Mouse (Mus musculus): ENCODE results near the gene Znhit1. TPM values are rescaled to one million over a fixed set of nuclear protein-coding genes. Genes with fewer than 3 reads are reported as not detected.

Gene Znhit1
- polyA plus RNA-seq, 1 experiment from 2014 or later = 132 TPM

DNA sequence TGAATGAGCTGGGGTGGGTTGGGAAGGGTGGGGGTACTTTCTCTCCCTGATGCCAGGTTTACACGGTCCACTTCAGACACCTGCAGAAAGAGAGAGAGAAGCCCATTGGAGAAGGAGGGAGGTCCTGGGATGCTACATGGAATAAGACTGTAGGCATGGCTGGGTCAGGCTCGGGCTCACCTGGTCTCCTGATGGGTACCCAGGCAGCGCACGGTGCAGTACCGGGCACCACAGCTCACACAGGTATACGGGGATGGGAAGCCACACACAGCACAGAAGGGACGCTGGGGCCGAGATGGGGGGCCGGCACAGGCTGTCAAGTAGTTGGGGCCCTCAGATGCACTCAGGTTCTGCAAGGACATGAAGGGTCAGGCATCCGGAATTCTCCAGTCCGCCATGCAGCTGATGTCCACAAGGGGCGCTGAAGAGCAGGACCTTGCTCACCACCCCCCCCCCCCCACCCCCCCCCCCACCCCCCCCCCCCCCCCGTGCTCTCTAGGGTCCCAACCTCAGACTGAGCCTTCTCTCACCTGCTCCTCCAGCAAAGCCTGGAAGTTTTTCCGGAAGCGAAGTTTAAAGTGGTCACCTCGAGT lies 5.4 kb downstream of the Znhit1 start:
- Histone ChIP-seq H3K4me2 (no peak overlapping the region), H3K36me3 (replicated peaks) (peaks cover 4% of the 10 kb centered on the region; the same call in 1 of the 2 replicates), H3K4me3 (no peak overlapping the region), H3K4me1 (peaks cover 8% of the 10 kb centered on the region), H3K27me3 (replicated peaks) (no peaks in the 10 kb centered on the region), H3K27ac (no peak overlapping the region), H3K9ac (no peak overlapping the region), H3K9me3 (no peaks in the 10 kb centered on the region)
- ATAC-seq (replicated peaks) = no peak
- 55% methylated on average over 15 of the region's 16 CpGs for WGBS

DNA sequence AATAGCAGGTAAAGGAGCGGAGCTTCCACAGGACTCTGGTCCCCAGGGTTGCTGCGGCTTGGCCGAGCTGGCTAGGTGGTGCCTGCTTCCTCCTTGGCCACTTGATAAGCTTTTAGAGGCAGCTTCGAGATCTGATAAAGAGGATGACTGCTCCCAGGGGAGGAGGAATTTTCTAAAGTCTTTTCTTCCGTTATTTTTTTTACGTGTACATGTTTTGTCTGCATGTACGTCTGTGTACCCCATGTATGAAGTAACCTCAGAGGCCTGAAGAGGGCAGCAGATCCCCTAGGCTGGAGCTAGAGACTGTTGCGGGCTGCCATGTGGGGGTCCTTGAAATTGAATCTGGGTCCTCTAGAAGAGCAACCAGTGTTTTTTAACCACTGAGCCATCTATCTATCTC lies 6.8 kb downstream of the Znhit1 start:
- H3K4me1 ChIP-seq = peaks cover 4% of the 10 kb centered on the region
- H3K36me3 ChIP-seq (replicated peaks) = peaks cover 4% of the 10 kb centered on the region; the same call in 1 of the 2 replicates
- 90% methylated on average over 8 of the region's 8 CpGs for WGBS
- no peak overlapping the region for H3K9ac ChIP-seq
- no peak overlapping the region for H3K4me2 ChIP-seq
- no peaks in the 10 kb centered on the region for H3K27me3 ChIP-seq (replicated peaks)
- H3K27ac ChIP-seq = no peak overlapping the region
- no peak overlapping the region for H3K4me3 ChIP-seq
- ATAC-seq (replicated peaks) = no peak
- H3K9me3 ChIP-seq = no peaks in the 10 kb centered on the region

DNA sequence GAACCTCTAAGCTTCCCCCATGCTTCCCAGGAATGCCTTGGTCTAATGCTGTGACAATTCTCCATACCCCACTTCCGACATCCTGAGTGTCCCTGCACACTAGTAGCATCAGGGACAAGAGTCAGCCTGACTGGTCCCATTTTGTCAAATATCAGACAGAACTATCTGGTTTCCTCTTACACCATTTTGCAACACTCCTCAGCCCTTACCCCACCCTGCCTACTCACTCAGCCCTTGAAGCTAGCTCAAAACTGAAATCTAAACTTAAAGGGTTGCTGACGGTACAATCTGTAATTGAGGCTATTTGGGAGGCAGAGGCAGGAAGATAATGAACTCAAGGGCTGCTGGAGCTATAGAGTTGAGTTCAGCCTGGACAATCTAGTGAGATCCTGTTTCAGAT lies 8.1 kb downstream of the Znhit1 start:
- H3K4me3 ChIP-seq = no peak overlapping the region
- H3K4me2 ChIP-seq = no peak overlapping the region
- no peaks in the 10 kb centered on the region for H3K4me1 ChIP-seq
- H3K9ac ChIP-seq = no peak overlapping the region
- peaks cover 4% of the 10 kb centered on the region; the same call in 1 of the 2 replicates for H3K36me3 ChIP-seq (replicated peaks)
- 91% methylated on average over 2 of the region's 2 CpGs for WGBS
- H3K27ac ChIP-seq = no peak overlapping the region
- ATAC-seq (replicated peaks) = no peak
- H3K27me3 ChIP-seq (replicated peaks) = no peaks in the 10 kb centered on the region
- no peaks in the 10 kb centered on the region for H3K9me3 ChIP-seq

DNA sequence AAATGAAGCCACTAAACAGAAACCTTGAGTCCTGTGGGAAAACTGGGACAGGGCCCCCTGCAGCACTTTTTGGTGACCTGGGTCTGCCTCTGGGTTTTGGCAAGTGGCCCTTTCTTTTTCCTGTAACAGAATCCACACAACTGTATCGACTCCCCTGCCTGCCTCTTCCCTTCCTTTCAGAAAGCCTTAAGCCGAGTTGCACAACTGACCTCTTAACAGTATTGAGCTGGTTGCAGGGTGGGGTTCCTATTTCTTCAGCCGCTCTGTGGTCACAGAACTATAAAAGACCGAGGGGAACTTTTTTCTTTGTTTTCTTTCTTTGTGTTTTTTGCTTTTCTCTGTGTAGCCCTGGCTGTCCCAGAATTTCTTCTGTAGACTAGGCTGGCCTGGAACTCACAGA lies 10.1 kb downstream of the Znhit1 start:
- H3K9me3 ChIP-seq = no peaks in the 10 kb centered on the region
- no peaks in the 10 kb centered on the region for H3K4me1 ChIP-seq
- H3K27ac ChIP-seq = no peak overlapping the region
- no peaks in the 10 kb centered on the region for H3K27me3 ChIP-seq (replicated peaks)
- H3K4me3 ChIP-seq = no peak overlapping the region
- WGBS = 79% methylated on average over 4 of the region's 4 CpGs
- H3K36me3 ChIP-seq (replicated peaks) = no peaks in the 10 kb centered on the region; the same call in 1 of the 2 replicates
- no peak overlapping the region for H3K4me2 ChIP-seq
- no peak for ATAC-seq (replicated peaks)
- no peak overlapping the region for H3K9ac ChIP-seq

GRCm38 (mm10) chr5:136973670-136974069 lies 14.2 kb downstream of the Znhit1 start:
- ATAC-seq (replicated peaks) = no peak
- Histone ChIP-seq H3K36me3 (replicated peaks) (no peaks in the 10 kb centered on the region), H3K27me3 (replicated peaks) (no peaks in the 10 kb centered on the region), H3K4me1 (no peaks in the 10 kb centered on the region), H3K27ac (no peak overlapping the region), H3K9ac (no peak overlapping the region), H3K9me3 (no peaks in the 10 kb centered on the region), H3K4me2 (no peak overlapping the region), H3K4me3 (no peak overlapping the region)
- 87% methylated on average over 8 of the region's 8 CpGs for WGBS

- no peak overlapping the region for H3K9ac ChIP-seq
- no peak overlapping the region for H3K27ac ChIP-seq
- H3K27me3 ChIP-seq (replicated peaks) = no peaks in the 10 kb centered on the region
- peaks cover 7% of the 10 kb centered on the region; the same call in 1 of the 2 replicates for H3K36me3 ChIP-seq (replicated peaks)
- ATAC-seq (replicated peaks) = no peak
- 73% methylated on average over 1 of the region's 1 CpGs for WGBS
- no peaks in the 10 kb centered on the region for H3K9me3 ChIP-seq
- no peak overlapping the region for H3K4me2 ChIP-seq
- H3K4me3 ChIP-seq = no peak overlapping the region
- H3K4me1 ChIP-seq = no peaks in the 10 kb centered on the region
Measured at GRCm38 (mm10) chr5:136970703-136971102, 17.1 kb downstream of the Znhit1 start.

DNA sequence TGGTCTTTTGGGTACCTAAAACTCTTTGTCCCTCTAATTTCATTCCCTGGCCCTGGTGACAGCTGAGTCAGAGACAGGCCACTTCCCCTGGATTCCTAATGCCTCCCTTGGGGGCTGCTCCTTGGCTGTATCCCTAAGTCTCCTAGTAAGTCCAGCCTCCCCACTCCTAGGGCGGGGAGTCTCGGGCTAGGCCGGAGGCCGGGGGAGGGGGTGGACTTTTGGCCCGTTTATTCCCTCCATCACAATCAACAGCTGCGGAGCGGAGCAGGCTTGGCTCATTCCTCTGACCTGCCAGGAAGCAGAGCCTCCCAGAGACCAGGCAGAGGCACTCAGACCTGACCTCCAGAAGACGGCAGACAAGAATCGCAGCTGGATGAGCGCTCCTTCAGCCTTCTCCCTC lies 20.2 kb downstream of the Znhit1 start:
- peaks cover 14% of the 10 kb centered on the region; the same call in 1 of the 2 replicates for H3K36me3 ChIP-seq (replicated peaks)
- no peaks in the 10 kb centered on the region for H3K27me3 ChIP-seq (replicated peaks)
- no peaks in the 10 kb centered on the region for H3K9me3 ChIP-seq
- no peak overlapping the region for H3K4me2 ChIP-seq
- H3K27ac ChIP-seq = no peak overlapping the region
- H3K9ac ChIP-seq = no peak overlapping the region
- no peak overlapping the region for H3K4me3 ChIP-seq
- H3K4me1 ChIP-seq = peaks cover 5% of the 10 kb centered on the region
- 86% methylated on average over 10 of the region's 10 CpGs for WGBS
- no peak for ATAC-seq (replicated peaks)

DNA sequence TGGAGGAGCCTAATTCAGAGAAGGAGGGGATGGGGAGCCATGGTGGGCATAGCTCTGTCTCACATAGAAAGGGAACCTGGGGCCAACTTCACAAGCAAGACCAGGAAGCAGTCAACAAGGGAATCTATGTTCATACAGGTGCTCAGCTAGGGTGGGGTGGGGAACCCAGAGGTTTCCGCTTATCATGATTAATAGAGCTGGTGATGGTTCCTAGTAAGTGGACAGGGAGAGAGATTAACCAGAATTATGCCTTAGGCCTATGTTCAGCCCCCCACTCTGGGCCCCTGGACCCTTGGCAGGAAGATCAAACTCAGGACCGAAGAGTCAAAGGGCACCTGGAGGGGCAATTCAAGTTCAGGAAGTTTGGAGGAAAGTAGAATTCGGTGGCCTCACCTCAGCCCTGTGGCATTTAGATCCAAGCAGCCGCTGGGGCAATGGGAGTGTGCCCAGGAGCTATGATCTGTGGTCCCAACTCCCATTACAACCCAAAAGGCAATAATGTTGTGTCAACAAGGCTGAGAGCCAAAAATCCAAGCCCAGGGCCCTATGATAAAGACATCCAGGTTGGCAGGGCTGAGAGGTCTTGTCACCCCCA lies 20.9 kb downstream of the Znhit1 start:
- WGBS = 92% methylated on average over 4 of the region's 4 CpGs
- H3K4me1 ChIP-seq = peaks cover 5% of the 10 kb centered on the region
- no peak overlapping the region for H3K4me3 ChIP-seq
- H3K4me2 ChIP-seq = no peak overlapping the region
- no peak overlapping the region for H3K27ac ChIP-seq
- no peak for ATAC-seq (replicated peaks)
- H3K9ac ChIP-seq = no peak overlapping the region
- peaks cover 14% of the 10 kb centered on the region; the same call in 1 of the 2 replicates for H3K36me3 ChIP-seq (replicated peaks)
- H3K9me3 ChIP-seq = no peaks in the 10 kb centered on the region
- H3K27me3 ChIP-seq (replicated peaks) = no peaks in the 10 kb centered on the region

DNA sequence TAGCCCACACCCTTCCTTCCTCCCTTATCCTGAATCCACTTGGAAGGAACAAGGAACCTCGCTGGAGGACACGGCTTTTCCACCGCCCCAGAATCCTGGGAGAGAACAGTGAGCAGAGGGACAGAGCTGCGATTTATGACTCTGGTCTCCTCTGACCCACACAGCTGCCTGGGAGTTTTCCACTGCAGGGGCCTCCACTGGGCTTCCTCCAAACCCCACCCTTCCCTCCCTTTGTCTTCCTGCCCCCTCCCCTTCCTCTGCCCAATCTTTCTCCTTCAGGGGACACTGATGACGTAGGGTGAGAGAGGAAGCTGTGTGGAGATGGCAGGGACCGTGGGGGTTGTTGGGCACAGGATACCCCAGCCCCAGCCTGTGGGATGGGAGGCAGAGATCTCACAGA lies 21.5 kb downstream of the Znhit1 start, which contains the start of gene Cldn15:
Cldn15 (plus strand) TSS at position 286 of the 400 bp plus-strand sequence.
- WGBS = 87% methylated on average over 6 of the region's 6 CpGs
- Histone ChIP-seq H3K27me3 (replicated peaks) (no peaks in the 10 kb centered on the region), H3K4me2 (no peak within 1 kb of the TSS), H3K27ac (no peak within 1 kb of the TSS), H3K4me1 (peaks cover 10% of the 10 kb centered on the region), H3K9ac (no peak within 1 kb of the TSS), H3K9me3 (no peaks in the 10 kb centered on the region), H3K36me3 (replicated peaks) (peaks cover 14% of the 10 kb centered on the region; the same call in 1 of the 2 replicates), H3K4me3 (no peak within 1 kb of the TSS)
- no peak for ATAC-seq (replicated peaks)

DNA sequence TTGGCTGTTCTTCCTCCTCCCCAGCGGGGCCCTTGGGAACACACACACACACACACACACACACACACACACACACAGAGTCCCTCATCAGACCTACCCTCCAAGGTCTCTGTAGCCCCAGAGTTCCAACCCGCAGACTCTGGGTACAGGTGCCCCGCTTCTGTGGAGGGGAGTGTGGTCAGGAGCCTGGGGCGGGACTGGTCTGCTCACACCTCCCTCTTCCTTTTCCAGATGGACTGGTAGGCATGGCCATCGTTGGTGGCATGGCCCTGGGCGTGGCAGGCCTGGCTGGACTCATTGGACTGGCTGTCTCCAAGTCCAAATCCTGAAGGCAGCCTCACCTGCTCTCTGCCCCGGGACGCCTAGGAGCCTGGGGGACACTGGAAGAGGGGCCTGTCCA lies 22.1 kb downstream of the Znhit1 start:
- Histone ChIP-seq H3K27me3 (replicated peaks) (no peaks in the 10 kb centered on the region), H3K36me3 (replicated peaks) (peaks cover 14% of the 10 kb centered on the region; the same call in 1 of the 2 replicates), H3K27ac (no peak overlapping the region), H3K4me3 (no peak overlapping the region), H3K4me1 (peaks cover 16% of the 10 kb centered on the region), H3K9me3 (no peaks in the 10 kb centered on the region), H3K4me2 (no peak overlapping the region), H3K9ac (no peak overlapping the region)
- 91% methylated on average over 8 of the region's 8 CpGs for WGBS
- ATAC-seq (replicated peaks) = no peak

DNA sequence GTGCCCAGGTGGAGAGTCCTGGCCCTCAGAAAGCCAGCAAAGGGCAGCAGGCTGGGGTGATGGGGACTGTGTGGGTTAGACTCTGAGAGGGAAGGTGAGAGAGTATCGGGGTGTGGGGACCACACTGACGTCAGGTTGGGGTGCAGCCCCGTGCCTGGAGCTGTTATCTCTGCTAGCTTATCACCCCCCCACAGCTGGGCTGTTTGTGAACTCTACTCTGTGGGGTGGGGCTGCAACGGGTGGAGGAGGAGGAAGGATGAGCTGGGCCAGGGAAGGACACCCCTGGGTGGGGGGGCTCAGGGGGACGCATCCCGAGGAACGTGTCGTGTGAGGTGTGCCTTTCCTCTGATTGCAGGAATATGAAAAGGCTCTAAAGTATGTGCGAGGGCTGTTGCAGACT lies 22.6 kb downstream of the Znhit1 start:
- peaks cover 14% of the 10 kb centered on the region; the same call in 1 of the 2 replicates for H3K36me3 ChIP-seq (replicated peaks)
- ATAC-seq (replicated peaks) = no peak

DNA sequence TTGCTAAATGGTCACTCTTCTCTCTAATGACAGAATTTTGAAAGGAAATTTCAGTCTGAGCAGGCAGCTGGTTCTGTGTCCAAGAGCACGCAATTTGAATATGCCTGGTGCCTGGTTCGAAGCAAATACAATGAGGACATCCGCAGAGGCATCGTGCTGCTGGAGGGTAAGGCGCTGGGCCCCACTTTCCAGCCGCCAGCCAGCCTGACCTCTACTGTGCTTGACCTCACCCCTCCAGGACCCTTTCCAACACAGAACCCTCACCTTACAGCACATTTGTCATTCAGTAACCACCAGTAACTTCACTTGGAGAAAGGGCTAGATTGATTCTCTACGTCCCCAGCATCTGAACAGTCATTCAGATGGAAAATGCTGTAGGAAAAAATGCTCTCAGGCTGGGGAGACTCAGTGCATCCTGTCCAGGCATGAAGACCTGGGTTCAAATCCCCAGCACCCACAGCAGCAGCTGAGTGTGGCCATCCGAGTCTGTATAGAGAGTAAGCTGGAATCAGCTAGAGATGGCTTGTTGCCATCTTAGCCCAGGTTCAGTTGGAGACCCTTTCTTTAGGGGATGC lies 24.8 kb downstream of the Znhit1 start:
- ATAC-seq (replicated peaks) = no peak
- WGBS = 72% methylated on average over 8 of the region's 8 CpGs
- H3K36me3 ChIP-seq (replicated peaks) = peaks cover 14% of the 10 kb centered on the region; the same call in 1 of the 2 replicates
- H3K9me3 ChIP-seq = no peaks in the 10 kb centered on the region
- peak overlapping the region; percentile 93 for H3K27ac ChIP-seq
- peak overlapping the region; percentile 75 for H3K4me2 ChIP-seq
- peak overlapping the region; percentile 70 for H3K4me3 ChIP-seq
- peak overlapping the region; percentile 85 for H3K9ac ChIP-seq
- no peaks in the 10 kb centered on the region for H3K27me3 ChIP-seq (replicated peaks)
- H3K4me1 ChIP-seq = peaks cover 16% of the 10 kb centered on the region

More for the DNA sequence above, 22.6 kb downstream of the Znhit1 start:
- Histone ChIP-seq H3K9me3 (no peaks in the 10 kb centered on the region), H3K4me2 (no peak overlapping the region), H3K4me1 (peaks cover 16% of the 10 kb centered on the region), H3K27ac (no peak overlapping the region), H3K27me3 (replicated peaks) (no peaks in the 10 kb centered on the region), H3K4me3 (no peak overlapping the region), H3K9ac (no peak overlapping the region)
- 91% methylated on average over 9 of the region's 9 CpGs for WGBS

Measured in midbrain, embryonic 15.5 days (tissue).